Mouse (Mus musculus): ENCODE measurements around the gene Plcz1. TPM values are rescaled to one million over a fixed set of nuclear protein-coding genes. Genes with fewer than 3 reads are reported as not detected.

The Plcz1 gene
- polyA plus RNA-seq, 1 experiment from 2014 or later: not detected

GRCm38 (mm10) chr6:140005181-140005580 is 36.1 kb downstream of the Plcz1 start:
- no peak overlapping the region for H3K9ac ChIP-seq (ENCODE audit: low read length)
- H3K27me3 ChIP-seq (ENCODE audit: control insufficient read depth, insufficient read depth, low read length): no peaks in the 10 kb centered on the region
- H3K4me3 ChIP-seq (ENCODE audit: low read length): no peak overlapping the region
- ATAC-seq (replicated peaks; ENCODE audit: extremely low read depth, insufficient read depth, low FRiP score): no peak
- H3K27ac ChIP-seq (ENCODE audit: low read length): no peak overlapping the region
- no peaks in the 10 kb centered on the region for H3K4me1 ChIP-seq (ENCODE audit: control insufficient read depth, insufficient read depth, low read length)
- 67% methylated on average over 3 of the region's 3 CpGs for WGBS
- no peaks in the 10 kb centered on the region for H3K36me3 ChIP-seq (ENCODE audit: control insufficient read depth, insufficient read depth)
- no peak overlapping the region for H3K4me2 ChIP-seq (ENCODE audit: low read depth, low read length)
- H3K9me3 ChIP-seq (replicated peaks; ENCODE audit: control insufficient read depth, low read length): peaks cover 4% of the 10 kb centered on the region

- H3K9me3 ChIP-seq (replicated peaks; ENCODE audit: control insufficient read depth, low read length): no peaks in the 10 kb centered on the region
- no peak for ATAC-seq (replicated peaks; ENCODE audit: extremely low read depth, insufficient read depth, low FRiP score)
- no peak overlapping the region for H3K4me2 ChIP-seq (ENCODE audit: low read depth, low read length)
- no peak overlapping the region for H3K9ac ChIP-seq (ENCODE audit: low read length)
- H3K4me1 ChIP-seq (ENCODE audit: control insufficient read depth, insufficient read depth, low read length): no peaks in the 10 kb centered on the region
- H3K27me3 ChIP-seq (ENCODE audit: control insufficient read depth, insufficient read depth, low read length): no peaks in the 10 kb centered on the region
- H3K27ac ChIP-seq (ENCODE audit: low read length): no peak overlapping the region
- WGBS: 78% methylated on average over 10 of the region's 10 CpGs
- no peak overlapping the region for H3K4me3 ChIP-seq (ENCODE audit: low read length)
- H3K36me3 ChIP-seq (ENCODE audit: control insufficient read depth, insufficient read depth): no peaks in the 10 kb centered on the region
Measured at GRCm38 (mm10) chr6:139989597-139989996, 51.7 kb downstream of the Plcz1 start.

GRCm38 (mm10) chr6:139989075-139989474 is 52.2 kb downstream of the Plcz1 start:
- Histone ChIP-seq H3K4me3 (ENCODE audit: low read length) (no peak overlapping the region), H3K9me3 (replicated peaks; ENCODE audit: control insufficient read depth, low read length) (no peaks in the 10 kb centered on the region), H3K9ac (ENCODE audit: low read length) (no peak overlapping the region), H3K4me2 (ENCODE audit: low read depth, low read length) (no peak overlapping the region), H3K27ac (ENCODE audit: low read length) (no peak overlapping the region), H3K36me3 (ENCODE audit: control insufficient read depth, insufficient read depth) (no peaks in the 10 kb centered on the region), H3K27me3 (ENCODE audit: control insufficient read depth, insufficient read depth, low read length) (no peaks in the 10 kb centered on the region), H3K4me1 (ENCODE audit: control insufficient read depth, insufficient read depth, low read length) (no peaks in the 10 kb centered on the region)
- ATAC-seq (replicated peaks; ENCODE audit: extremely low read depth, insufficient read depth, low FRiP score): no peak
- WGBS: 87% methylated on average over 6 of the region's 6 CpGs

- Histone ChIP-seq H3K27ac (ENCODE audit: low read length) (no peak overlapping the region), H3K9ac (ENCODE audit: low read length) (no peak overlapping the region), H3K4me2 (ENCODE audit: low read depth, low read length) (no peak overlapping the region), H3K4me3 (ENCODE audit: low read length) (no peak overlapping the region), H3K27me3 (ENCODE audit: control insufficient read depth, insufficient read depth, low read length) (no peaks in the 10 kb centered on the region), H3K9me3 (replicated peaks; ENCODE audit: control insufficient read depth, low read length) (no peaks in the 10 kb centered on the region), H3K36me3 (ENCODE audit: control insufficient read depth, insufficient read depth) (no peaks in the 10 kb centered on the region), H3K4me1 (ENCODE audit: control insufficient read depth, insufficient read depth, low read length) (no peaks in the 10 kb centered on the region)
- 79% methylated on average over 2 of the region's 2 CpGs for WGBS
- ATAC-seq (replicated peaks; ENCODE audit: extremely low read depth, insufficient read depth, low FRiP score): no peak
Measured at GRCm38 (mm10) chr6:139986564-139986963, 54.7 kb downstream of the Plcz1 start.

GRCm38 (mm10) chr6:139984069-139984468 is 57.2 kb downstream of the Plcz1 start:
- no peaks in the 10 kb centered on the region for H3K9me3 ChIP-seq (replicated peaks; ENCODE audit: control insufficient read depth, low read length)
- H3K4me2 ChIP-seq (ENCODE audit: low read depth, low read length): no peak overlapping the region
- H3K27ac ChIP-seq (ENCODE audit: low read length): no peak overlapping the region
- H3K27me3 ChIP-seq (ENCODE audit: control insufficient read depth, insufficient read depth, low read length): no peaks in the 10 kb centered on the region
- no peak overlapping the region for H3K9ac ChIP-seq (ENCODE audit: low read length)
- no peaks in the 10 kb centered on the region for H3K36me3 ChIP-seq (ENCODE audit: control insufficient read depth, insufficient read depth)
- no peak overlapping the region for H3K4me3 ChIP-seq (ENCODE audit: low read length)
- ATAC-seq (replicated peaks; ENCODE audit: extremely low read depth, insufficient read depth, low FRiP score): no peak
- H3K4me1 ChIP-seq (ENCODE audit: control insufficient read depth, insufficient read depth, low read length): no peaks in the 10 kb centered on the region
- 90% methylated on average over 3 of the region's 3 CpGs for WGBS

- Histone ChIP-seq H3K9ac (ENCODE audit: low read length) (no peak overlapping the region), H3K4me3 (ENCODE audit: low read length) (no peak overlapping the region), H3K9me3 (replicated peaks; ENCODE audit: control insufficient read depth, low read length) (no peaks in the 10 kb centered on the region), H3K4me2 (ENCODE audit: low read depth, low read length) (no peak overlapping the region), H3K27ac (ENCODE audit: low read length) (no peak overlapping the region), H3K27me3 (ENCODE audit: control insufficient read depth, insufficient read depth, low read length) (no peaks in the 10 kb centered on the region), H3K36me3 (ENCODE audit: control insufficient read depth, insufficient read depth) (no peaks in the 10 kb centered on the region), H3K4me1 (ENCODE audit: control insufficient read depth, insufficient read depth, low read length) (no peaks in the 10 kb centered on the region)
- no peak for ATAC-seq (replicated peaks; ENCODE audit: extremely low read depth, insufficient read depth, low FRiP score)
Measured at GRCm38 (mm10) chr6:139981061-139981460, 60.2 kb downstream of the Plcz1 start.

GRCm38 (mm10) chr6:139978114-139978513 is 63.1 kb downstream of the Plcz1 start:
- no peaks in the 10 kb centered on the region for H3K4me1 ChIP-seq (ENCODE audit: control insufficient read depth, insufficient read depth, low read length)
- WGBS: 35% methylated on average over 3 of the region's 3 CpGs

GRCm38 (mm10) chr6:139974668-139975067 is 66.6 kb downstream of the Plcz1 start:
- Histone ChIP-seq H3K27me3 (ENCODE audit: control insufficient read depth, insufficient read depth, low read length) (no peaks in the 10 kb centered on the region), H3K4me2 (ENCODE audit: low read depth, low read length) (no peak overlapping the region), H3K9me3 (replicated peaks; ENCODE audit: control insufficient read depth, low read length) (no peaks in the 10 kb centered on the region), H3K36me3 (ENCODE audit: control insufficient read depth, insufficient read depth) (no peaks in the 10 kb centered on the region), H3K27ac (ENCODE audit: low read length) (no peak overlapping the region), H3K9ac (ENCODE audit: low read length) (no peak overlapping the region), H3K4me3 (ENCODE audit: low read length) (no peak overlapping the region), H3K4me1 (ENCODE audit: control insufficient read depth, insufficient read depth, low read length) (no peaks in the 10 kb centered on the region)
- WGBS: 80% methylated on average over 5 of the region's 5 CpGs
- ATAC-seq (replicated peaks; ENCODE audit: extremely low read depth, insufficient read depth, low FRiP score): no peak

More at GRCm38 (mm10) chr6:139978114-139978513, 63.1 kb downstream of the Plcz1 start:
- Histone ChIP-seq H3K27me3 (ENCODE audit: control insufficient read depth, insufficient read depth, low read length) (no peaks in the 10 kb centered on the region), H3K4me3 (ENCODE audit: low read length) (no peak overlapping the region), H3K4me2 (ENCODE audit: low read depth, low read length) (no peak overlapping the region), H3K9me3 (replicated peaks; ENCODE audit: control insufficient read depth, low read length) (no peaks in the 10 kb centered on the region), H3K27ac (ENCODE audit: low read length) (no peak overlapping the region), H3K36me3 (ENCODE audit: control insufficient read depth, insufficient read depth) (no peaks in the 10 kb centered on the region), H3K9ac (ENCODE audit: low read length) (no peak overlapping the region)
- ATAC-seq (replicated peaks; ENCODE audit: extremely low read depth, insufficient read depth, low FRiP score): no peak

- H3K36me3 ChIP-seq (ENCODE audit: control insufficient read depth, insufficient read depth): no peaks in the 10 kb centered on the region
- no peak overlapping the region for H3K4me3 ChIP-seq (ENCODE audit: low read length)
- no peaks in the 10 kb centered on the region for H3K9me3 ChIP-seq (replicated peaks; ENCODE audit: control insufficient read depth, low read length)
- ATAC-seq (replicated peaks; ENCODE audit: extremely low read depth, insufficient read depth, low FRiP score): no peak
- WGBS: 56% methylated on average over 4 of the region's 4 CpGs
- H3K4me1 ChIP-seq (ENCODE audit: control insufficient read depth, insufficient read depth, low read length): no peaks in the 10 kb centered on the region
- no peak overlapping the region for H3K4me2 ChIP-seq (ENCODE audit: low read depth, low read length)
- H3K27ac ChIP-seq (ENCODE audit: low read length): no peak overlapping the region
- H3K9ac ChIP-seq (ENCODE audit: low read length): no peak overlapping the region
- no peaks in the 10 kb centered on the region for H3K27me3 ChIP-seq (ENCODE audit: control insufficient read depth, insufficient read depth, low read length)
Measured at GRCm38 (mm10) chr6:139971608-139972298, 69.5 kb downstream of the Plcz1 start.

Data from heart, embryonic 16.5 days (tissue).